Mouse (Mus musculus): Measurements from ENCODE around the gene Gdf2.

DNA sequence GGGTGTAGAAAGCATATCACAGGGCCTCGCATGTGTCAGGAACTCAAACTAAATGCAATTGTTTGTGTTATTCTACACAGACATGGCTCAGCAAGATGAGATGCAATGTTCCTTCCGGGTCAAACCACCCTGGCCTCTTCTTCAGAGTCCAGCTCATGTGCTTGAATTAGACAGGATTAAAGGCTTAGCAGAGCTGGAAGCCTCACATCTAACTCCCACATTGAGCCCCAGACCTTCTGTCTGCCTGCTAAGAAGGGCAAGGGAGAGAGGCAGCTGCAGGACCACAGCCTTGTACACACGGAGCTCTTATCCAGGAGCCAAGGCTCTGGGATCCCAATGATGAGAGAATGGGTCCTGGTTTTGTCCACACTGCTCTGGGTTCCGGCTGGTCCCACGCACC is 12.9 kb downstream of the Gdf2 start, which contains the start of gene Rbp3:
- no peak for TF ChIP-seq POLR2A (IDR thresholded peaks at IDR 0.05; ENCODE audit: insufficient read depth, low read depth, low read length)
- no peak for TF ChIP-seq EP300 (IDR thresholded peaks at IDR 0.05; ENCODE audit: insufficient read depth, low read depth, low read length)
- TF ChIP-seq CTCF (IDR thresholded peaks at IDR 0.05) = no peak
